ENCODE assay signal across 8 mouse cellular contexts in genomic region chr17:75465635-75465997, GRCm38 (mm10). TPM values are rescaled to one million over a fixed set of nuclear protein-coding genes. Genes with fewer than 3 reads are reported as not detected.
DNase-seq lines count a peak whose midpoint lies in the region; ATAC-seq and TF ChIP-seq lines count a peak whose summit lies in the region.
"Had no signal": no experiment of that assay in that cellular context is flagged by ENCODE, and none has a peak within 500 bp of the region (broad histone marks: within the 10 kb centered on the region; RNA-seq: fewer than 3 reads in every experiment).

No protein-coding gene starts in this region.

- DNase-seq in lung, postnatal 0 days (ENCODE audit: low spot score), result no peak
- DNase-seq in lung, postnatal 25 days (ENCODE audit: low spot score), result no peak
- DNase-seq in limb, embryonic 10.5 days (ENCODE audit: low spot score), result no peak
- DNase-seq in right cerebral cortex, adult 18-20 months, result no peak
- no peak for DNase-seq in frontal cortex, postnatal 14 days (ENCODE audit: low spot score in 2 of 2)

- H3K9me3 ChIP-seq in lung, postnatal 0 days (ENCODE audit: low read length), result no peaks in the 10 kb centered on the region
- H3K9me3 ChIP-seq in forebrain, embryonic 12.5 days, result no peaks in the 10 kb centered on the region
- no peaks in the 10 kb centered on the region for H3K9me3 ChIP-seq in limb, embryonic 10.5 days (replicated peaks)
- H3K9me3 ChIP-seq in stomach, embryonic 14.5 days (ENCODE audit: control insufficient read depth, low read depth, low read length), result no peaks in the 10 kb centered on the region

- no peak for TF ChIP-seq EP300 in lung, postnatal 0 days (IDR thresholded peaks at IDR 0.05)

- no peaks in the 10 kb centered on the region for H3K27me3 ChIP-seq in lung, postnatal 0 days (replicated peaks; ENCODE audit: insufficient read depth, low read length)
- H3K27me3 ChIP-seq in forebrain, embryonic 12.5 days, result 0 out of 2 replicates have a peak, but pooled peaks cover 7% of the 10 kb centered on the region
- H3K27me3 ChIP-seq in limb, embryonic 10.5 days (ENCODE audit: low read depth, poor library complexity, severe bottlenecking), result peaks cover 11% of the 10 kb centered on the region; the same call in 1 of the 2 replicates
- no peaks in the 10 kb centered on the region for H3K27me3 ChIP-seq in stomach, embryonic 14.5 days (ENCODE audit: control insufficient read depth, insufficient read depth, low read length)

- peak overlapping the region; percentile 49 for H3K4me2 ChIP-seq in lung, postnatal 0 days (replicated peaks; ENCODE audit: low read depth, low read length)
- H3K4me2 ChIP-seq in forebrain, embryonic 12.5 days, result peak overlapping the region; percentile 22; the same call in 1 of the 2 replicates
- H3K4me2 ChIP-seq in stomach, embryonic 14.5 days (replicated peaks; ENCODE audit: low read depth, low read length), result peak overlapping the region; percentile 39

- H3K27ac ChIP-seq in lung, postnatal 0 days (ENCODE audit: low read length), result no peak overlapping the region
- H3K27ac ChIP-seq in forebrain, embryonic 12.5 days, result no peak overlapping the region
- H3K27ac ChIP-seq in limb, embryonic 10.5 days, result no peak overlapping the region
- H3K27ac ChIP-seq in stomach, embryonic 14.5 days (ENCODE audit: low read length), result no peak overlapping the region

- no peak overlapping the region for H3K9ac ChIP-seq in lung, postnatal 0 days (replicated peaks; ENCODE audit: low read depth)
- no peak overlapping the region for H3K9ac ChIP-seq in forebrain, embryonic 12.5 days
- H3K9ac ChIP-seq in stomach, embryonic 14.5 days (replicated peaks; ENCODE audit: low read depth, low read length), result no peak overlapping the region

- no peak for TF ChIP-seq CTCF in lung, postnatal 0 days (IDR thresholded peaks at IDR 0.05)

- no peaks in the 10 kb centered on the region for H3K36me3 ChIP-seq in lung, postnatal 0 days (ENCODE audit: insufficient read depth, low read length)
- no peaks in the 10 kb centered on the region for H3K36me3 ChIP-seq in forebrain, embryonic 12.5 days (replicated peaks)
- H3K36me3 ChIP-seq in limb, embryonic 10.5 days, result no peaks in the 10 kb centered on the region
- no peaks in the 10 kb centered on the region for H3K36me3 ChIP-seq in stomach, embryonic 14.5 days (ENCODE audit: control insufficient read depth, insufficient read depth, low read length)

- H3K4me1 ChIP-seq in lung, postnatal 0 days (ENCODE audit: insufficient read depth, low read depth, low read length), result peaks cover 11% of the 10 kb centered on the region; the same call in 1 of the 2 replicates
- peaks cover 9% of the 10 kb centered on the region for H3K4me1 ChIP-seq in forebrain, embryonic 12.5 days
- peaks cover 13% of the 10 kb centered on the region for H3K4me1 ChIP-seq in limb, embryonic 10.5 days
- H3K4me1 ChIP-seq in stomach, embryonic 14.5 days (ENCODE audit: control insufficient read depth, insufficient read depth, low read length), result peaks cover 12% of the 10 kb centered on the region

- no peak for ATAC-seq in lung, postnatal 0 days
- no peak for ATAC-seq in forebrain, embryonic 12.5 days (ENCODE audit: low FRiP score)
- no peak; the same call in 1 of the 2 replicates for ATAC-seq in stomach, embryonic 14.5 days (ENCODE audit: insufficient number of reproducible peaks, insufficient read depth, low FRiP score, low read depth)

- 2% methylated on average over 14 of the region's 14 CpGs for WGBS in lung, postnatal 0 days
- 62% methylated on average over 14 of the region's 14 CpGs for WGBS in forebrain, embryonic 12.5 days
- 54% methylated on average over 14 of the region's 14 CpGs for WGBS in limb, embryonic 10.5 days
- WGBS in stomach, embryonic 14.5 days, result 6% methylated on average over 14 of the region's 14 CpGs

- H3K4me3 ChIP-seq in lung, postnatal 0 days (ENCODE audit: low read depth, low read length), result peak overlapping the region; percentile 12; the same call in 1 of the 2 replicates
- no peak overlapping the region for H3K4me3 ChIP-seq in forebrain, embryonic 12.5 days (replicated peaks)
- H3K4me3 ChIP-seq in limb, embryonic 10.5 days, result peak overlapping the region; percentile 42
- peak overlapping the region; percentile 5; the same call in 1 of the 2 replicates for H3K4me3 ChIP-seq in stomach, embryonic 14.5 days (ENCODE audit: low read depth, low read length)
- H3K4me3 ChIP-seq: erythroblast, embryonic 14.5 days had no signal

RNA-seq across cellular contexts. Expression of gene Rasgrp3, which starts 29.9 kb away (rescaled TPM):
- polyA plus RNA-seq in lung, postnatal 0 days (2015; fragmentation: Nextera tagmentation; extraction: Ambion mirVana), result 32.1 and 36.3 TPM in 2 replicates
- 5.7 and 6.3 TPM in 2 replicates for polyA plus RNA-seq in forebrain, embryonic 12.5 days (2016; fragmentation: Nextera tagmentation; extraction: Ambion mirVana)
- polyA plus RNA-seq in limb, embryonic 10.5 days (2016; fragmentation: Nextera tagmentation; extraction: Ambion mirVana), result 11.5 and 12.7 TPM in 2 replicates
- 16.5 and 17.9 TPM in 2 replicates for polyA plus RNA-seq in stomach, embryonic 14.5 days (2014; fragmentation: Nextera tagmentation; extraction: Ambion mirVana)
- polyA plus RNA-seq: erythroblast, embryonic 14.5 days had no signal
